Mouse (Mus musculus) spleen, embryonic (tissue): Measurements from ENCODE around the gene Ntn5.

Experiments
- CTCF ChIA-PET: fragments of 350-600 bp; sonication (Branson Sonifier 250); formaldehyde crosslinking; loops from one replicate; lab custom pipeline; 2022; lab: Charles Lee

Gene Ntn5

DNA sequence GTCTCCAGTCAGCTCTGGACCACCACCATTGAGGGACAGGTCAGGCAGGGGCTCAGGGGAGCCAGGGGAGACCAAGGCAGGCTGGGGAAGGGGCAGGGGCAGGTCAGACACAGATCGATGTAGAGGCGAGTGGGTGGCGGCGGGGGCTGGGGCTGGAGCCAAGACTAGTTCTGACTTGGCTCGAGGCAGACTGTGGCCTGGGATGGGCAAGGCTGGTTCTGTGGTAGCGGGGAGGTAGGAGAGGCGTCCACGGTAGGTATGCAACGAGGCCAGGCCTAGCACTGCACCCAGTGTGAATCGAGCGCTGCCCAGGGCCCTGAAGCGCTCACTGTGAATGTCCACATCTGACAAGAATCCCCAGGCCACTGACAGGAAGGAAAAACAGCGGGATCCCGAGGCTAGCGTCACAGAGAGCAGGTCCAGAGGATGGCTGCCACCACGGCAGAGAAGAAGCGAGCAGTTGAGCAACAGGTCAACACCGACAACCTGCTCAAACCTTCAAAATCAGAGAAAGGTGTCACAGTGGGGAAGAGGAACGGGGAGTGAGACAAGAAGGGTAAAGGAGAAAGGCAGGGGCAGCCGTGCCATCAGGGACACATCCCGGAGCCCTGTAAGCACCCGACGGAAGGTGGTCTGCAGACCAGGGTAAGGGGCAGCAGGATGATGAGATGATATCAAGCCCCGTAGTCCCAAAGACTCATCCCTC is 27.6 kb downstream of the Ntn5 start:
- CTCF ChIA-PET: no interaction called here

DNA sequence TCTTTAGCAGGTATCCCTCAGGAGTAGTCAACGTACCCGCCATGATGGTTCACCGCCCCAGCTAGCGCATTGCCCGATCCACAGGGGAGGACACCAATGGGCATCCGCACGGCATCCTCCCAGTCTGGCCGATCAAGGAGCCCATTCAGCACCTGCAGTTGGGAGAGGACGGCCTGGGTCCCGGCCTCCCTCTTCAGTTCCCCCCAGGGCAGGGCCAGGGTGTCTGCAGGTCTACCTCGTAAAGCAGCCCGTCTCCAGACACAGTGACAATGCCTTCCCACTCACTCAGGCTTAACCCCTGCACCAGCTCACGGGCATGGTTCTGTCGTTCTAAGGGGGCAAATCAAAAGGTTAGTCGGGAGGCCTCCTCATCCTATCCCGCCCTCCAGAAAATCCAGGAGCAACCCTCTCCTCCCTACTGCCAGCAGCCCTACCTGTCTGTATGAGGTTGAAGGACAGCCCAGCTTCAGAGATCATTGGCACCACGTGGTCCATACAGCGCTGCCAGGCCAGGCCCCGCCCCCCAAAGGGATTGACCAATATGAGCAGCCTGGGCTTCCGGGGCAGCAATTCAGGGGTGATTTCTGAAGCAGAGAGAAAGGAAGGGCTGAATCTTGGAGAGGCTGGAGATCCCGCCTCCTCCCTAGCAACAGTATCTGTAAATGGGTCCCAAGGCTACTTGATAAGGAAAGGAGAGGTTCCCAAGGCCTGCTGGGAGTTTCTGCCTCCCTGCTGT is 28.4 kb downstream of the Ntn5 start:
- CTCF ChIA-PET: interaction anchor here (0.6 kb wide), 1 partner anchor 64 kb away, joined by 6 read pairs; no protein-coding TSS in a partner anchor

DNA sequence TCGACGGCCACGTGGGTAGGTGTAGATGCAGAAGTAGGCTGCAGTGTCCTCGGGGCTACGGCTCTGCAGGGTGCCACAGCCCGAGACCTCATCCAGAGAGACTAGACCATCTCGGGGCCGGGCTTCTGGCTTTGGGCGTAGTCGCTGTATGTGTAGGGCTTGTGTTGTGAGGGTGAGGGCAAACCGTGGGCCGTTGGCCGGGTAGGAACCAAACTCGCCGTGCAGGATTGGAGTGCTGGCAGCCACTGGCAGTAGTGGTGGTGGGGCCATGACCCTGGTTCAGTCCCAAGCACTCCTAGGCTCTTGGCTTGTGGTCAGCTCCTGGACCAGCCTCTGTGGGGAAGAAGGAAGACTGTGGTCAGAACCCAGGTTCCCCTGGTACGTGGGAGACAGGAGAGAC is 29.6 kb downstream of the Ntn5 start:
- CTCF ChIA-PET: no interaction called here

DNA sequence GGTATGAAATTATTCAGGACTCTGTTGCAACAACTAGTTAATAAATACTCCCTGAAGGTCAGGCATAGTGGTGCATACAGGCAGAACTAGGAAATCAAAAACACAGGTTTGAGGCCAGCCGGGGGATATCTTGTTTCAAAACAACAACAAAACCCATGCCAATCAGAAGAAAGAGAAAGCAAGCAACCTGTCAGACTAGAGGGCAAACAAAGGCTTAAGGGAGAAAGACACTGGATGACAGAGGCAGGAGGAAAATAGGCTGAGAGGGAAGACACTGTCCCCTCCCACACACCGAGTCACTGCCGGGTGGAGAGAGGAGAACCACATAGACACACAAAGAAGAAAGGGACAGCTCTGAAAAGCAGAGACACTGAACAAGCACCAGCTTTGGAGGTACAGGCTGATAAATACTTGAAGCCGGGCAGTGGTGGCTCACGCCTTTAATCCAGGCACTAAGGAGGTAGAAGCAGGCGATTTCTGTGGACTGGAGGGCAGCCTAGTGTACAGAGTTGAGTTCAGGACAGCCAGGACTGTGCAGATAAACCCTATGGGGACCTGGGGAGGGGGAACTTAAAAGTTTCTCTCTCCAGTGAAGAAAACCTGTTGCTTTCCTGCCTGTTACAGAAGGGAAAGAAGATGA is 30.2 kb downstream of the Ntn5 start:
- CTCF ChIA-PET: interaction anchor here (0.9 kb wide), 1 partner anchor 9 kb away, joined by 3 read pairs; the partner anchor contains the start of gene Dbp

DNA sequence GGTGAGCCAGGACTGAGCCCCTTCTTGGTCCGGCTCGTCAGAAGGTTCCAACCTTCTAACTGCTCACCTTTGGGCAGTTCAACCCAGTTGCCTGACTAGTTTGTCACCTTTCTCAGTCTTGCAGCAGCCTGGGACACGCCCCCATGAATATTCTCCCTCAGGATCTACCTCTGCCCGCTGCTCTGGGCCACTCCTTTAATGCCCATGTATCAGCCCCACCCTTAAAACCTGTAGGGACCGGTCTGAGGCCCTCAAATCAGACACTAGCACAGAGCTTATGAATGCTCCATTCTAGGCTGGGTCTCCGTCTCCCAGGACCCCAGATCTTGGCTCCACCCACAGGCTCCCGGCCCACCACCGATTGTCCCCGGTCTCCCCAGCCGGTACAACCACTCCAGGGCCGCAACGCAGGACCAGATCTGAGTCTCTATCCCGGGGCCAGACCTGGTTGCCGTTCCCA is 30.8 kb downstream of the Ntn5 start:
- CTCF ChIA-PET: interaction anchor here (0.7 to 0.9 kb wide), 2 partner anchors 9 to 204 kb away, joined by 3 read pairs; partner anchors contain the start of gene Dbp

DNA sequence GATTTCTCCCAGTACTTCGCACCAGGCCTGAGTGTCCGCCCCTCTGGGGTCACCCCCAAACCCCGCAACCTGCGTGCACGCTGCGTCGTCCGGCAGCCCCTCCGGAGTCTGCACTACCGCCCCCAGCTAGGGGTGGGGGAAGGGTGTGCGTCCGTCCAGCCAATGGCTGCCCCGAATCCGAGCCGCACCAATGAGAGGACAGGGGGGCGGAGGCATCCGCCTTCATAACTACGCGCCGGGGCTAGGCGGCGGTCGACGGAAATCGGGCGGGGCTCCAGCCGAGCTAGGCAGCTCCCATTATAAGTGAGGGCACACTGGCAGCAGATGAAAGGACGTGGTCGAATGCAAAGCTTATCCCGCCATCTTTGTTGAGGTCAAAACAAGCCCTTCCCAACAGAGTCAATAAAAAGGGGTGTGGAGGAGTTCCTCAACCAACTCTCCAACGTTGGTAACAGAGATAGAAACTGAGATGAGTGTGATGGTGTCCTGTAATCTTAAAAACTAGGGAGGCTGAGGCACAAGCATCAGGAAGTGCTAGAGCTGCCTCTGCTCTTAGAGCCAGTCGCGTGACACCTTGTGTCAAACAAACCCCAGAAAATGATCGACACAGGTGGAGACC is 31.4 kb downstream of the Ntn5 start, which contains the start of gene Rpl18:
Rpl18 (plus strand) TSS at position 368 of the 619 bp plus-strand sequence.
- CTCF ChIA-PET: interaction anchor here (0.7 kb wide), 1 partner anchor 204 kb away, joined by 3 read pairs; no protein-coding TSS in a partner anchor

DNA sequence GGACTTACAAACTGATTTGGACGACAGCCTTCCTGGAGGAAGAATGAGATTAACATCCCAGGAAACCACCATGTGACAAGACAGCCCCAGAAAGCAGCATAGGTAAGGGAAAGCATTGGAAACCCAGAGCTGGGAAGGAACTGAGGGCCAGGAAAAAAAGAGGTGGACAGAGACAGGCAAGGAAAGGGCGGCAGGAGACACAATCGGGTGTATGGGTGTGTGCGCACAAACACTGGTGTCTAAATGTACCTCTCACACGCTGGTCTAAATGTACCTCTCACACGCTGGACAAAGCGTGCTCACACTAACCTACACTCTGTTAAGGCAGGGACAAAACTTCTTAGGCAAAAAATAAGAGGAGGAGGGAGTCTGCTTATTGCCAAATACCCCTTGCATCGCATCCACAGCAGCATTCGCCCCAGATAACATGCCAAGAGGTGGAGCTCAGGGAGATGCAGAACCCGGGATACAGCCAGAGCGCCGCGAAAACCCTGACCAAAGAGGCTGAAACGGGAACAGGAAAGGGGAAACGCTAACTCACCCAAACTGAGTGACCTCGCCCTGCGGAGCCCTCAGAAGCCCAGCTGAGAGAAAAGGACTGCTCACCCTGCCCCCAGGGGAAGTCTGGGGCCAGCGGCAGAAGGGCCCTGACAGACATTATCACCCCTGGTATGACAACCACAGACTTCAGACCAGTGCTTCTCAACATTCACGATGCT is 32.1 kb downstream of the Ntn5 start:
- CTCF ChIA-PET: no interaction called here

DNA sequence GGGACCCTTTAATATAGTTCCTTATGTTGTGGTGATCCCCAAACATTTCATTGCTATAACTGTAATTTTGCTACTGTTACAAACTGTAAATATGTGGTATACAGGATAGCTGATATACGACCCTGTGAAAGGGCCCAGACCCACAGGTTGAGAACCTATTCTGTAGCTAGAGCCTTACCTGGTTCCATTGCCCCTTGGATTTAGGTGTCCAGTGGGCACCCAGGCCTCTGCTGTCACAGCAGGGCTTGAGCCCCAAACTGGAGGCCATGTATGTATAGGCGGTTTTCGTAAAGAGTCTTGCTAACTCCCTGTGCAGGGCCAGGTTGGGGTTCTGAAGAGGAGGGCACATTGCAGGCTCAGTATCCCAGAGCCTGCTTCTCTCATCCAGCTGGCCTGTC is 32.6 kb downstream of the Ntn5 start:
- CTCF ChIA-PET: interaction anchor here (0.6 to 1.2 kb wide), 2 partner anchors 12 to 83 kb away, joined by 3 to 11 read pairs; partner anchors contain the start of gene Dbp

DNA sequence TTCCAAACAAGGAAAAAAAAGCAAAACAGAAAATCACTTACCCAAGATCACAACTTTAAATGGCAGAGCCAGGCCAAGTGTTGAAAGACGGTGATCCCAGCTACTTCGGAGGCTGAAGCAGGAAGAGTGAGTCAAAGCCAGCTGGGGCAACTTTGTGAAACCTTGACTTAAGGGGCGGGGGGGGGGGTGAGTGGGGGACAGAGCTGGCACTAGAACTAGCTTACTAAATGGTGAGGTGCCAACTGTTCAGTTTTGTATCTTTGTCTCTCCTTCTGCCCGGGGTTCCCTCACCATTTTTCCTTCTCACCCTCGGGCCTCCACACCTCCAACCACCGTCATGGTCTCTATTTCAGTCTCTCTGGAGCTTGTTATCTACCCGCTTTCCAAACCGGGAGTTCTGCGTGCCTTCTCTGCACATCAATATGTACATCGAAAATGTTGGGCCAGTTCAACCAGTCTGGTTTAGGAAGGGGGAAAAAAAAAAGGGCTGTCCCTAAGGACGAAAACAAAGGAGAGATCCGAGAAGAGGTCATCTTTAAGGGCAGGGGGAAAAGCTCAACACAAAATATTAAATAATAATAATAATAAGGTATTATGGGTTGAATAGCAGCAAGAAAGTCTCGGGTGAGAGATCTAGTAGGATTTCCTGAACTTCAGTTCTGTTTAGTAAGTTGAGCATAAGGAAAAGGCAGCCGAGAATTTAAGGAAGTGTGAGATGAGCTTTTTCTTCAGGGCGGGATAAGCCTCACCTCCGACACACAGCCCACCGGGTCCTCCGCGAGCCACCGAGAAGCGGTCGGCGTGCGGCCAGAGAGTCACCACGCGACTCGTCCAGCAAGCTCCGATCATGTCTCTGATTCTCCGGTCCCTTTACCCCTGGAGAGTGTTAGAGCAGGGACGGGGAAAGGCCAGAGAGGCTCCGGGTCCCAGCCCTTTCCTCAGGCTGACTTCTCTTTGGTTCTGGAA is 33.4 kb downstream of the Ntn5 start:
- CTCF ChIA-PET: interaction anchor here (0.5 to 1.2 kb wide), 4 partner anchors 9 to 158 kb away, joined by 3 to 11 read pairs (median 8); partner anchors contain the start of gene Dbp

DNA sequence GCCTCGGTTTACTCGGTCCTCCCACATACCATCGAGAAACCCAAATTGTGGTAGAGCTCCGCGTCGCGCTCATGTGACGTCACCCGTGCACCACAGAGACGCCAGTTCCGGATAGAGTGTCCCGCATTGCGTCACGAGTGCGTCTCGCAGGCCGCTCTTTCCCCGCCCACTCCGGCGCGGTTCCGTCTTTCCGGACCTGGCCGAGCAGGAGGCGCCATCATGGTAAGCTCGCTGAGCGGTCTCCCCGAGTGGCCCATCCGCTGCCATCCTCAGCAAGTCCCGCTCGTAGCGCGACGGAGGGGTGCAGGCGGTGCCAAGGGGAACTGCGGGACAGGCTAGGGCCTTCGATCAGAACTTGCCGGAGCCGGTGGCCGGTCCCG is 34.1 kb downstream of the Ntn5 start, which contains the start of gene Sphk2:
Sphk2 (minus strand) TSS at position 85 of the 380 bp plus-strand sequence.
- CTCF ChIA-PET: interaction anchor here (0.9 to 1.2 kb wide), 2 partner anchors 10 to 13 kb away, joined by 3 to 8 read pairs; partner anchors contain the start of gene Dbp

DNA sequence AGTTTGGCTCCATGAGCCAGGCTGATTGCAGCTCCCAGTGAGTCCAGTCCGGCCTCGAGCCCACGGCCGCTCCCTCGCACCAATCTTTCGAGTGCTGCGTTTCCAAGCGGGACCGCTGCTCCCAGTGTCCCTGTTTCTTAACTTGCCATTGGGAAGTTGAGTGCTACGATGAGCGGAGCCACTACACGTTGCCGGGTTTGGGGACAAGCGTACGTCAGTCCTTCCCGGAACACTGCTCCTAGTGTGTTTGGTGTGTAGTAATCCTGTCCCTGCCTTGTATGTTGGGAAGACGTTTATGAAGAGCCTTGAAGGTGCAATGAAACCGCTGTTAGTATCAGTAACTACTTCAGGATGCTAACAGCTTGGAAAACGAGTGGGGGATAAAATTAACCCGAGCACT is 34.5 kb downstream of the Ntn5 start:
- CTCF ChIA-PET: interaction anchor here (1.0 kb wide), 1 partner anchor 155 kb away, joined by 3 read pairs; no protein-coding TSS in a partner anchor

DNA sequence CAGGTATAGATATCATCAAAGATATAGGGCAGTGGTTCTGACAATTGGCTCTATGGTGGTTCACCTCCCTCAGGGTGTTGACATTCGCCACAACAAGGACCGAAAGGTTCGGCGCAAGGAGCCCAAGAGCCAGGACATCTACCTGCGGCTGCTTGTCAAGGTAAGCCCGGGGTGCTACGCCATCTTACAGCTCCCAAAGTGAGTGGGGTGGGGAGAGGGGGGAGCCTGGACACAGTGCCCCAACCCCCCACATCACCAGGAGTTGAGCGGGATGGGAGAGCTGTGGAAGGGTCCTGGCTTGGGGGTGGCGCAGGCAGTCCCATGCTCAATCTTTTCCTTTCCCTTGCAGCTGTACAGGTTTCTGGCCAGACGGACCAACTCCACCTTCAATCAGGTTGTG is 35.4 kb downstream of the Ntn5 start:
- CTCF ChIA-PET: interaction anchor here (0.6 to 1.0 kb wide), 3 partner anchors 147 to 214 kb away, joined by 3 to 10 read pairs (median 3); no protein-coding TSS in a partner anchor

DNA sequence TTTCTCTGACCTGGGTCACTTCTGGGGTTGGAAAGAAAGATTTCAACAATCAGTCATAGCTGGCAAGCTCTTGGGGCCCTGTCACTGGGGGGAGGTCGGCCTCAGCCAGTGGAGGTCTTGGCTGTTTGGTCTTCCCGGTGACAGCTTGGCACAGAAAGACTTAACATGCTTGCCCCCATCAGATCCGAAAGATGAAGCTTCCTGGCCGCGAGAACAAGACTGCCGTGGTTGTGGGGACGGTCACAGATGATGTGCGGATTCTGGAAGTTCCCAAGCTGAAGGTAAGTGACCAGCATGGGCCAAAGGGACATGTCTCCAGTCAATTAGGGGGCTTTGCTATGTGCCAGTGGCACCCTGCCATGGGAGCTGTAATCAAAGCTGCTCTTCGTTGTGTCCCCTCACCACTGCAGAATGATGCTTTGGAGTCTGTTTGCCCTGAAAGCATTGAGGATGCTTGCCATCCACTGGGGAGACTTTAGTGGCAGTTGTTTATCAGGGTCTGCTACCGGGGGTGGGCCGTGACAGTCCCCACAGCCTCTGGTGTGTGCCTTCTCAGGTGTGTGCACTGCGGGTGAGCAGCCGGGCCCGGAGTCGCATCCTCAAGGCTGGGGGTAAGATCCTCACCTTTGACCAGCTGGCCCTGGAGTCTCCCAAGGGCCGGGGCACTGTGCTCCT is 36.1 kb downstream of the Ntn5 start:
- CTCF ChIA-PET: no interaction called here

DNA sequence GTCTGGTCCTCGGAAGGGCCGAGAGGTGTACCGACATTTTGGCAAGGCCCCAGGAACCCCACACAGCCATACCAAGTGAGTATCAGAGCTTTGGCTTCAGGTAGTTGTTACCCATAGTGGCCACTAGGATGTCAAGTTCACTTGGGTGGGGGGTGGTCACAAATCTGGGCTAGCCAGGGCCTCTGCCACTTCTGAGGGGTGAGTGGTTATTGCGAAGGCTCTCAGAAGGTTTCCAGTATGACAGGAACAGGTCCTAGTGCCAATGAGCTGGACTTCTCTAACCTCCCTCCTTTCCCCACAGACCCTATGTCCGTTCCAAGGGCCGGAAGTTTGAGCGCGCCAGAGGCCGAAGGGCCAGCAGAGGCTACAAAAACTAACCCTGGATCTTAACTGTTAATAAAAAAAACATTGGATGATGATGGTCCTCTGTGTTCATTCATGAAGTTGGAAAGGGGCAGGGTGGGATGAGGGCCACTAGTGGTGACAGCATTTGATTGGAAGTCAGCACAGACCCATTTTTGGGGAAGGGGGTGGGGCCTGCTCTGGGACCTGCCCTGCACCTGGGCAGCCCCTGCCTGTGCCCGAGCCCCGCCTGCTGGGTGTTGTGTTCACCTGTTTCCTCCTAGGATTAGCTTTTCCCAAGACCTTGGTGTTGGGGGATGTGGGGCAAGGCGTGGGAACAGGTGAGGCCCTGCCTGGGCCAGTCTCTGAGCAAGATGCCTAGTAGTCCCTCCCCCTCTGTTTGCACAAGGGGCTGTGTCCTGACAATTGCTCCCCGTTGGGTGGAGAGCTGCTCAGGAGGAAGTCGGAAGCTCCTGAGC is 36.8 kb downstream of the Ntn5 start, which contains the start of gene Fam83e:
Fam83e (plus strand) TSS at position 800 of the 821 bp plus-strand sequence.
- CTCF ChIA-PET: no interaction called here

DNA sequence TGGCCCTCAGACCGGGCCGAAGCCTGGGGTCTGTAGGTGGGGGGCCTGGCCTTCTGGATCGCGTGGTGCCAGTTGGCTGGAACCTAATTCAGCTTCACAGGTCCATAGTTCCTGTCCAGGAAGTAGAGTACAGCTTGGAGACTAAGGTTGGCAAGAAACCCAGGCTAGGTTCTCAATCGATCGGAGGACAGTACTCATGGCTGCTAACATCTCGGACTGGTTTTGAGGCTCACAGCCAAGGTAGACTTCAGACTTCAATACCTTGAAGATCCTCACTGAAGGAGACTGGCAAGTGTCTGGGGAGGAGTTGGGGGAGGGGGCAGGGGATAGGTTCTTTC is 37.4 kb downstream of the Ntn5 start:
- CTCF ChIA-PET: no interaction called here

DNA sequence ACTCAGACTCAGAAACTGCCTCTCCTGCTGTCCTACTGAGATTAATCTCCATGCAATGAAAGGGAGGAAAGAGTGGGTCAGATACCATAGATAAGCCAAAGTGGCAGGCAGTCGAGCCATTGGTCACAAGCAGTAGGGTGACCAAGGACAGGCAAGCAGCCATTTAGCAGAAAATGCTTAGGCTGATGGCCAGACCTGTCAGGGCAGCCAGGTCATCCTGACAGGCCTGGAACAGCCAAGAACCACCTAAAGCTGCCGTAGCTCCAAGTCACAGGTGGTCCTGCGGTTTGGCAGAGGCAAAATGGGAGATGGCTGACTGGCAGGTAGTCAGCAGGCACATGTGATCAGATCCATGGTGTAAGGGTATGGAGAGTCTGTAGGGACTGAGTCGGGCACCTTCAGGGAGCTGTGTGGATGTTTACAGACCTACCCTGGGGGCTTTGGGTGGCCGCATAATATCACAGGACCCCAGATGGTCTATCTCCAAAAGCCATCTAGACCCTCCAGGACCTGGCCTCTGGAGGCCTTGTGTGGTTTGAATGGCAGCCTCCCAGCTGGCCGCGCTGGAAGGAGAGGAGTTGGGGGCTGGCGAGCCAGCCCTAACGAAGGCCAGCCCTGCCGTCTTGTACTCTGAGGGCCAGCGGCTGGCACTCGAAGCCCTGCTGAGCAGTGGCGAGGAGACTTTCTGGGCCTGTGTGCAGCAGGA is 38.0 kb downstream of the Ntn5 start:
- CTCF ChIA-PET: no interaction called here

DNA sequence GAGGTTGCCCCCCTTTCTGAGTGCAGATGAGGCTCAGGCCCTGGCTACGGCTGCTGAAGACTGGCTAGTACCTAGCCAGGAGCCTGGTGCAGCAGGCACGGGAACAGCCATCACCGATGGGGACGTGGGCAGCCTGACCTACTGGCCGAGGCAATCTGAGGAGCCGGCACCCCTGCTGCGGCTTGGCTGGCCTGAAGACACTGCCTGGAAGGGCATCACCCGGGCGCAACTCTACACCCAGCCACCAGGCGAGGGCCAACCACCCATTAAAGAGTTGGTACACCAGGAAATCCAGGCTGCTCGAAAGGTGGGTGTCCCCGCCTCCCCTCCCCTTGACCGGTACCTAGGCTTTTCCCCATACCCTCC is 38.5 kb downstream of the Ntn5 start:
- CTCF ChIA-PET: no interaction called here
